Mouse (Mus musculus): ENCODE results near the gene Sfrp5. TPM values are rescaled to one million over a fixed set of nuclear protein-coding genes. Genes with fewer than 3 reads are reported as not detected.

Sfrp5 gene
- polyA plus RNA-seq, 1 experiment from 2014 or later: 4.1 TPM

GRCm38 (mm10) chr19:42209485-42209884 is 7.4 kb upstream of the Sfrp5 start:
- Histone ChIP-seq H3K36me3 (ENCODE audit: control insufficient read depth, insufficient read depth, low read length) (no peaks in the 10 kb centered on the region), H3K27ac (ENCODE audit: low read depth, low read length) (no peak overlapping the region), H3K4me1 (ENCODE audit: control insufficient read depth, insufficient read depth, low read length) (no peaks in the 10 kb centered on the region; the same call in 1 of the 2 replicates), H3K4me3 (ENCODE audit: low read depth, low read length) (no peak overlapping the region), H3K27me3 (ENCODE audit: control insufficient read depth, insufficient read depth, low read length) (no peaks in the 10 kb centered on the region), H3K9me3 (ENCODE audit: control insufficient read depth, low read length) (no peaks in the 10 kb centered on the region), H3K9ac (ENCODE audit: low read length) (no peak overlapping the region), H3K4me2 (ENCODE audit: low read depth) (no peak overlapping the region)
- ATAC-seq (ENCODE audit: insufficient read depth, low FRiP score, low TSS enrichment) (no peak), DNase-seq (ENCODE audit: low spot score) (no peak)
- 58% methylated on average over 7 of the region's 7 CpGs for WGBS

- Histone ChIP-seq H3K27ac (ENCODE audit: low read depth, low read length) (no peak overlapping the region), H3K4me2 (ENCODE audit: low read depth) (no peak overlapping the region), H3K9me3 (ENCODE audit: control insufficient read depth, low read length) (no peaks in the 10 kb centered on the region), H3K4me1 (ENCODE audit: control insufficient read depth, insufficient read depth, low read length) (0 out of 2 replicates have a peak, but pooled peaks cover 3% of the 10 kb centered on the region), H3K9ac (ENCODE audit: low read length) (no peak overlapping the region), H3K4me3 (ENCODE audit: low read depth, low read length) (no peak overlapping the region), H3K36me3 (ENCODE audit: control insufficient read depth, insufficient read depth, low read length) (no peaks in the 10 kb centered on the region), H3K27me3 (ENCODE audit: control insufficient read depth, insufficient read depth, low read length) (peaks cover 35% of the 10 kb centered on the region)
- 69% methylated on average over 8 of the region's 8 CpGs for WGBS
- DNase-seq (ENCODE audit: low spot score) (no peak), ATAC-seq (ENCODE audit: insufficient read depth, low FRiP score, low TSS enrichment) (no peak)
These were observed 3.1 kb upstream of the Sfrp5 start for GRCm38 (mm10) chr19:42205201-42205600.

GRCm38 (mm10) chr19:42204306-42204705 is 2.3 kb upstream of the Sfrp5 start:
- DNase-seq (ENCODE audit: low spot score): no peak
- 78% methylated on average over 4 of the region's 4 CpGs for WGBS
- no peak overlapping the region for H3K4me3 ChIP-seq (ENCODE audit: low read depth, low read length)
- H3K9ac ChIP-seq (ENCODE audit: low read length): no peak overlapping the region
- peaks cover 42% of the 10 kb centered on the region for H3K27me3 ChIP-seq (ENCODE audit: control insufficient read depth, insufficient read depth, low read length)
- no peaks in the 10 kb centered on the region for H3K9me3 ChIP-seq (ENCODE audit: control insufficient read depth, low read length)
- H3K36me3 ChIP-seq (ENCODE audit: control insufficient read depth, insufficient read depth, low read length): no peaks in the 10 kb centered on the region
- H3K4me1 ChIP-seq (ENCODE audit: control insufficient read depth, insufficient read depth, low read length): 0 out of 2 replicates have a peak, but pooled peaks cover 3% of the 10 kb centered on the region
- ATAC-seq (ENCODE audit: insufficient read depth, low FRiP score, low TSS enrichment): no peak
- no peak overlapping the region for H3K27ac ChIP-seq (ENCODE audit: low read depth, low read length)
- H3K4me2 ChIP-seq (ENCODE audit: low read depth): no peak overlapping the region

- peaks cover 42% of the 10 kb centered on the region for H3K27me3 ChIP-seq (ENCODE audit: control insufficient read depth, insufficient read depth, low read length)
- no peak overlapping the region for H3K9ac ChIP-seq (ENCODE audit: low read length)
- ATAC-seq (ENCODE audit: insufficient read depth, low FRiP score, low TSS enrichment): no peak
- H3K36me3 ChIP-seq (ENCODE audit: control insufficient read depth, insufficient read depth, low read length): no peaks in the 10 kb centered on the region
- 0 out of 2 replicates have a peak, but pooled peaks cover 3% of the 10 kb centered on the region for H3K4me1 ChIP-seq (ENCODE audit: control insufficient read depth, insufficient read depth, low read length)
- no peak overlapping the region for H3K27ac ChIP-seq (ENCODE audit: low read depth, low read length)
- no peak overlapping the region for H3K4me3 ChIP-seq (ENCODE audit: low read depth, low read length)
- DNase-seq (ENCODE audit: low spot score): no peak
- H3K4me2 ChIP-seq (ENCODE audit: low read depth): no peak overlapping the region; the same call in 1 of the 2 replicates
- H3K9me3 ChIP-seq (ENCODE audit: control insufficient read depth, low read length): no peaks in the 10 kb centered on the region
- WGBS: 49% methylated on average over 8 of the region's 8 CpGs
These were observed 415 bp upstream of the Sfrp5 start for GRCm38 (mm10) chr19:42202467-42202866.

- no peak for ATAC-seq (ENCODE audit: insufficient read depth, low FRiP score, low TSS enrichment)
- DNase-seq (ENCODE audit: low spot score): no peak
- 53% methylated on average over 11 of the region's 11 CpGs for WGBS
- Histone ChIP-seq H3K4me2 (ENCODE audit: low read depth) (no peak overlapping the region), H3K27me3 (ENCODE audit: control insufficient read depth, insufficient read depth, low read length) (peaks cover 35% of the 10 kb centered on the region), H3K4me1 (ENCODE audit: control insufficient read depth, insufficient read depth, low read length) (0 out of 2 replicates have a peak, but pooled peaks cover 3% of the 10 kb centered on the region), H3K9ac (ENCODE audit: low read length) (no peak overlapping the region), H3K4me3 (ENCODE audit: low read depth, low read length) (no peak overlapping the region), H3K36me3 (ENCODE audit: control insufficient read depth, insufficient read depth, low read length) (no peaks in the 10 kb centered on the region), H3K27ac (ENCODE audit: low read depth, low read length) (no peak overlapping the region), H3K9me3 (ENCODE audit: control insufficient read depth, low read length) (no peaks in the 10 kb centered on the region; the same call in 1 of the 2 replicates)
These were observed 4.0 kb downstream of the Sfrp5 start for GRCm38 (mm10) chr19:42198026-42198425.

- no peak overlapping the region for H3K9ac ChIP-seq (ENCODE audit: low read length)
- WGBS: 70% methylated on average over 4 of the region's 4 CpGs
- ATAC-seq (ENCODE audit: insufficient read depth, low FRiP score, low TSS enrichment) (no peak), DNase-seq (ENCODE audit: low spot score) (no peak)
- no peaks in the 10 kb centered on the region for H3K36me3 ChIP-seq (ENCODE audit: control insufficient read depth, insufficient read depth, low read length)
- no peak overlapping the region for H3K4me2 ChIP-seq (ENCODE audit: low read depth)
- H3K9me3 ChIP-seq (ENCODE audit: control insufficient read depth, low read length): no peaks in the 10 kb centered on the region; the same call in 1 of the 2 replicates
- no peak overlapping the region for H3K27ac ChIP-seq (ENCODE audit: low read depth, low read length)
- peaks cover 26% of the 10 kb centered on the region for H3K27me3 ChIP-seq (ENCODE audit: control insufficient read depth, insufficient read depth, low read length)
- H3K4me3 ChIP-seq (ENCODE audit: low read depth, low read length): no peak overlapping the region
- 0 out of 2 replicates have a peak, but pooled peaks cover 3% of the 10 kb centered on the region for H3K4me1 ChIP-seq (ENCODE audit: control insufficient read depth, insufficient read depth, low read length)
These were observed 5.0 kb downstream of the Sfrp5 start for GRCm38 (mm10) chr19:42197066-42197465.

DNA sequence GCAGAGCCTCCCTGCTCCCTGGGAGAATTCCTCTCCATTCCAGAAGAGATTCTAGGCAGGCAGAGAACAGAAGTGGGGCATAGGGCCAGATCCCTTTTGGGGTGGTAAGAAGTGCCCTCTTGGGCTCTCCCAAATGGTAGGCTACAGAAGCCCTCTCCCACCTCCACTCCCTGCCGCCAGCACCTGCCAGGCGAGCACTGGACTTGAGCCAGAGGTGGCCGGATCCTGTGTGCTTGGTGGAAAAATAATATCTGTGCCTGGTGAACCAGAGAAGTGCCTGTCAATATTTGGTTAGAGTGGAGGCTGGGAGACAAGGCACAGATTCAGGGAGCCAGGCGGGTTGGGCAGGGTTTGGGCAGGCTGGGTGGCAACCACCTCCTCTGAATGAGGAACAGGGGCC is 5.7 kb downstream of the Sfrp5 start:
- DNase-seq (ENCODE audit: low spot score) (no peak), ATAC-seq (ENCODE audit: insufficient read depth, low FRiP score, low TSS enrichment) (no peak)
- Histone ChIP-seq H3K4me1 (ENCODE audit: control insufficient read depth, insufficient read depth, low read length) (no peaks in the 10 kb centered on the region), H3K9me3 (ENCODE audit: control insufficient read depth, low read length) (no peaks in the 10 kb centered on the region; the same call in 1 of the 2 replicates), H3K4me2 (ENCODE audit: low read depth) (no peak overlapping the region), H3K36me3 (ENCODE audit: control insufficient read depth, insufficient read depth, low read length) (no peaks in the 10 kb centered on the region), H3K27ac (ENCODE audit: low read depth, low read length) (no peak overlapping the region), H3K4me3 (ENCODE audit: low read depth, low read length) (no peak overlapping the region), H3K9ac (ENCODE audit: low read length) (no peak overlapping the region), H3K27me3 (ENCODE audit: control insufficient read depth, insufficient read depth, low read length) (peaks cover 19% of the 10 kb centered on the region)
- WGBS: 76% methylated on average over 4 of the region's 4 CpGs

- Histone ChIP-seq H3K36me3 (ENCODE audit: control insufficient read depth, insufficient read depth, low read length) (0 out of 2 replicates have a peak, but pooled peaks cover 3% of the 10 kb centered on the region), H3K9me3 (ENCODE audit: control insufficient read depth, low read length) (no peaks in the 10 kb centered on the region; the same call in 1 of the 2 replicates), H3K9ac (ENCODE audit: low read length) (no peak overlapping the region), H3K4me1 (ENCODE audit: control insufficient read depth, insufficient read depth, low read length) (no peaks in the 10 kb centered on the region), H3K4me2 (ENCODE audit: low read depth) (no peak overlapping the region), H3K27me3 (ENCODE audit: control insufficient read depth, insufficient read depth, low read length) (no peaks in the 10 kb centered on the region), H3K27ac (ENCODE audit: low read depth, low read length) (no peak overlapping the region), H3K4me3 (ENCODE audit: low read depth, low read length) (no peak overlapping the region)
- WGBS: 73% methylated on average over 2 of the region's 2 CpGs
- DNase-seq (ENCODE audit: low spot score) (no peak), ATAC-seq (ENCODE audit: insufficient read depth, low FRiP score, low TSS enrichment) (no peak)
These were observed 8.7 kb downstream of the Sfrp5 start for GRCm38 (mm10) chr19:42193311-42193710.

DNA sequence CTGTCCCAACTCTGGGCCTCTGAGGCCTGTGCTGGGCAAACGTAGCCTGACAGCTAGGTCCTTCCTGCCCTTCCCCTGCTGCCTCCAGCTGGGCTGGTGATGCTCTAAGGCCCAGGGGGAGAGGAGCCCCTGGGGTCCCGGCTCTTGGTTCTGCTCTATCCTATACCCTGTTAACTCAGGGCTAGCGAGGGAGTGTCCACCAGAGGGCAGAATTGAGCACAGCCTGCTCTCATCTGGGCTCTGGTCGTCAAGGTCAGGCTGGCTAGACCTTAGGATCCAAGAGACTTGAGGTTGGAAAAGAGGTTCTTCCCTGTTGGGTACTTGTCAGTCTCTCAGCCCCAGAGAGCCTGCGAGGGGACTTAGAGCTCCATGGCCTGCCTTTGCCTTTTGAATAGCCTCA is 11.6 kb downstream of the Sfrp5 start:
- Histone ChIP-seq H3K9me3 (ENCODE audit: control insufficient read depth, low read length) (no peaks in the 10 kb centered on the region; the same call in 1 of the 2 replicates), H3K4me3 (ENCODE audit: low read depth, low read length) (no peak overlapping the region), H3K36me3 (ENCODE audit: control insufficient read depth, insufficient read depth, low read length) (peaks cover 5% of the 10 kb centered on the region; the same call in 1 of the 2 replicates), H3K27ac (ENCODE audit: low read depth, low read length) (no peak overlapping the region), H3K4me1 (ENCODE audit: control insufficient read depth, insufficient read depth, low read length) (no peaks in the 10 kb centered on the region), H3K27me3 (ENCODE audit: control insufficient read depth, insufficient read depth, low read length) (no peaks in the 10 kb centered on the region), H3K9ac (ENCODE audit: low read length) (no peak overlapping the region), H3K4me2 (ENCODE audit: low read depth) (no peak overlapping the region)
- WGBS: 26% methylated on average over 5 of the region's 5 CpGs
- DNase-seq (ENCODE audit: low spot score) (peak; percentile 78), ATAC-seq (ENCODE audit: insufficient read depth, low FRiP score, low TSS enrichment) (0 out of 2 replicates have a peak, but pooled peaks have one; percentile 27)

All from neural tube, embryonic 11.5 days (tissue).